Mouse (Mus musculus): ENCODE measurements around the gene 4930563M21Rik. TPM values are rescaled to one million over a fixed set of nuclear protein-coding genes. Genes with fewer than 3 reads are reported as not detected.

4930563M21Rik gene
- polyA plus RNA-seq, 1 experiment from 2014 or later, result not detected

- H3K27ac ChIP-seq (ENCODE audit: low read length), result no peak overlapping the region
- no peaks in the 10 kb centered on the region for H3K36me3 ChIP-seq (ENCODE audit: control insufficient read depth, insufficient read depth)
- H3K4me2 ChIP-seq (ENCODE audit: low read depth, low read length), result no peak overlapping the region
- no peaks in the 10 kb centered on the region for H3K4me1 ChIP-seq (ENCODE audit: control insufficient read depth, low read depth, low read length)
- no peaks in the 10 kb centered on the region for H3K27me3 ChIP-seq (ENCODE audit: control insufficient read depth, insufficient read depth, low read depth, low read length)
- no peaks in the 10 kb centered on the region for H3K9me3 ChIP-seq (replicated peaks; ENCODE audit: control insufficient read depth, low read length)
- no peak overlapping the region for H3K9ac ChIP-seq (ENCODE audit: low read depth, low read length)
- ATAC-seq (ENCODE audit: low read depth), result no peak
- no peak overlapping the region for H3K4me3 ChIP-seq (ENCODE audit: low read depth, low read length)
- 10% methylated on average over 1 of the region's 1 CpGs for WGBS (ENCODE audit: insufficient replicate concordance)
These were observed 63.5 kb downstream of the 4930563M21Rik start for GRCm38 (mm10) chr9:55946819-55947218.

GRCm38 (mm10) chr9:55941356-55941755 is 69.0 kb downstream of the 4930563M21Rik start:
- Histone ChIP-seq H3K36me3 (ENCODE audit: control insufficient read depth, insufficient read depth) (no peaks in the 10 kb centered on the region), H3K27ac (ENCODE audit: low read length) (no peak overlapping the region), H3K9ac (ENCODE audit: low read depth, low read length) (no peak overlapping the region), H3K27me3 (ENCODE audit: control insufficient read depth, insufficient read depth, low read depth, low read length) (no peaks in the 10 kb centered on the region), H3K4me3 (ENCODE audit: low read depth, low read length) (no peak overlapping the region), H3K4me2 (ENCODE audit: low read depth, low read length) (no peak overlapping the region), H3K9me3 (replicated peaks; ENCODE audit: control insufficient read depth, low read length) (no peaks in the 10 kb centered on the region), H3K4me1 (ENCODE audit: control insufficient read depth, low read depth, low read length) (peaks cover 5% of the 10 kb centered on the region)
- no peak for ATAC-seq (ENCODE audit: low read depth)

GRCm38 (mm10) chr9:55938618-55938985 is 71.7 kb downstream of the 4930563M21Rik start:
- Histone ChIP-seq H3K27ac (ENCODE audit: low read length) (peak overlapping the region; percentile 57; the same call in 1 of the 2 replicates), H3K4me3 (ENCODE audit: low read depth, low read length) (peak overlapping the region; percentile 80), H3K4me1 (ENCODE audit: control insufficient read depth, low read depth, low read length) (peaks cover 5% of the 10 kb centered on the region), H3K9me3 (replicated peaks; ENCODE audit: control insufficient read depth, low read length) (no peaks in the 10 kb centered on the region), H3K36me3 (ENCODE audit: control insufficient read depth, insufficient read depth) (no peaks in the 10 kb centered on the region), H3K27me3 (ENCODE audit: control insufficient read depth, insufficient read depth, low read depth, low read length) (no peaks in the 10 kb centered on the region), H3K9ac (ENCODE audit: low read depth, low read length) (peak overlapping the region; percentile 72), H3K4me2 (ENCODE audit: low read depth, low read length) (peak overlapping the region; percentile 95)
- no peak for ATAC-seq (ENCODE audit: low read depth)
- 33% methylated on average over 6 of the region's 6 CpGs for WGBS (ENCODE audit: insufficient replicate concordance)

- under 1% methylated on average over 48 of the region's 60 CpGs for WGBS (ENCODE audit: insufficient replicate concordance)
These were observed 72.4 kb downstream of the 4930563M21Rik start, which contains the start of gene Scaper for GRCm38 (mm10) chr9:55937664-55938617. TSS of gene Scaper (minus strand) at chr9:55938119.

GRCm38 (mm10) chr9:55937224-55937663 is 73.1 kb downstream of the 4930563M21Rik start:
- WGBS (ENCODE audit: insufficient replicate concordance), result 48% methylated on average over 5 of the region's 5 CpGs
- peak overlapping the region; percentile 80 for H3K4me3 ChIP-seq (ENCODE audit: low read depth, low read length)
- H3K9me3 ChIP-seq (replicated peaks; ENCODE audit: control insufficient read depth, low read length), result no peaks in the 10 kb centered on the region
- peak overlapping the region; percentile 85; the same call in 1 of the 2 replicates for H3K9ac ChIP-seq (ENCODE audit: low read depth, low read length)
- no peak for ATAC-seq (ENCODE audit: low read depth)
- H3K36me3 ChIP-seq (ENCODE audit: control insufficient read depth, insufficient read depth), result no peaks in the 10 kb centered on the region
- H3K4me1 ChIP-seq (ENCODE audit: control insufficient read depth, low read depth, low read length), result peaks cover 5% of the 10 kb centered on the region
- peak overlapping the region; percentile 95 for H3K4me2 ChIP-seq (ENCODE audit: low read depth, low read length)
- H3K27ac ChIP-seq (ENCODE audit: low read length), result no peak overlapping the region
- no peaks in the 10 kb centered on the region for H3K27me3 ChIP-seq (ENCODE audit: control insufficient read depth, insufficient read depth, low read depth, low read length)

More at GRCm38 (mm10) chr9:55937664-55938617, 72.4 kb downstream of the 4930563M21Rik start, which contains the start of gene Scaper:
- Histone ChIP-seq H3K27ac (ENCODE audit: low read length) (peak within 1 kb of the TSS; percentile 62), H3K9ac (ENCODE audit: low read depth, low read length) (peak within 1 kb of the TSS; percentile 85), H3K4me3 (ENCODE audit: low read depth, low read length) (peak within 1 kb of the TSS; percentile 80), H3K36me3 (ENCODE audit: control insufficient read depth, insufficient read depth) (no peaks in the 10 kb centered on the region), H3K4me2 (ENCODE audit: low read depth, low read length) (peak within 1 kb of the TSS; percentile 95), H3K9me3 (replicated peaks; ENCODE audit: control insufficient read depth, low read length) (no peaks in the 10 kb centered on the region), H3K4me1 (ENCODE audit: control insufficient read depth, low read depth, low read length) (peaks cover 5% of the 10 kb centered on the region), H3K27me3 (ENCODE audit: control insufficient read depth, insufficient read depth, low read depth, low read length) (no peaks in the 10 kb centered on the region)
- peak; percentile 98 for ATAC-seq (ENCODE audit: low read depth)

GRCm38 (mm10) chr9:55932482-55932881 is 77.9 kb downstream of the 4930563M21Rik start:
- H3K9me3 ChIP-seq (replicated peaks; ENCODE audit: control insufficient read depth, low read length), result no peaks in the 10 kb centered on the region
- WGBS (ENCODE audit: insufficient replicate concordance), result 59% methylated on average over 1 of the region's 1 CpGs

GRCm38 (mm10) chr9:55918579-55918978 is 91.8 kb downstream of the 4930563M21Rik start:
- 63% methylated on average over 3 of the region's 3 CpGs for WGBS (ENCODE audit: insufficient replicate concordance)
- no peak overlapping the region for H3K4me3 ChIP-seq (ENCODE audit: low read depth, low read length)

More at GRCm38 (mm10) chr9:55932482-55932881, 77.9 kb downstream of the 4930563M21Rik start:
- Histone ChIP-seq H3K36me3 (ENCODE audit: control insufficient read depth, insufficient read depth) (no peaks in the 10 kb centered on the region), H3K4me2 (ENCODE audit: low read depth, low read length) (no peak overlapping the region), H3K4me3 (ENCODE audit: low read depth, low read length) (no peak overlapping the region), H3K27me3 (ENCODE audit: control insufficient read depth, insufficient read depth, low read depth, low read length) (no peaks in the 10 kb centered on the region), H3K27ac (ENCODE audit: low read length) (no peak overlapping the region), H3K4me1 (ENCODE audit: control insufficient read depth, low read depth, low read length) (no peaks in the 10 kb centered on the region), H3K9ac (ENCODE audit: low read depth, low read length) (no peak overlapping the region)
- no peak for ATAC-seq (ENCODE audit: low read depth)

GRCm38 (mm10) chr9:55916751-55917150 is 93.6 kb downstream of the 4930563M21Rik start:
- H3K4me2 ChIP-seq (ENCODE audit: low read depth, low read length), result no peak overlapping the region
- no peak for ATAC-seq (ENCODE audit: low read depth)
- H3K27ac ChIP-seq (ENCODE audit: low read length), result no peak overlapping the region

More at GRCm38 (mm10) chr9:55918579-55918978, 91.8 kb downstream of the 4930563M21Rik start:
- no peaks in the 10 kb centered on the region for H3K27me3 ChIP-seq (ENCODE audit: control insufficient read depth, insufficient read depth, low read depth, low read length)
- no peaks in the 10 kb centered on the region for H3K4me1 ChIP-seq (ENCODE audit: control insufficient read depth, low read depth, low read length)
- H3K4me2 ChIP-seq (ENCODE audit: low read depth, low read length), result no peak overlapping the region
- ATAC-seq (ENCODE audit: low read depth), result no peak
- no peak overlapping the region for H3K27ac ChIP-seq (ENCODE audit: low read length)
- H3K9me3 ChIP-seq (replicated peaks; ENCODE audit: control insufficient read depth, low read length), result no peaks in the 10 kb centered on the region
- no peaks in the 10 kb centered on the region for H3K36me3 ChIP-seq (ENCODE audit: control insufficient read depth, insufficient read depth)
- H3K9ac ChIP-seq (ENCODE audit: low read depth, low read length), result no peak overlapping the region

More at GRCm38 (mm10) chr9:55916751-55917150, 93.6 kb downstream of the 4930563M21Rik start:
- Histone ChIP-seq H3K4me1 (ENCODE audit: control insufficient read depth, low read depth, low read length) (no peaks in the 10 kb centered on the region), H3K27me3 (ENCODE audit: control insufficient read depth, insufficient read depth, low read depth, low read length) (no peaks in the 10 kb centered on the region), H3K9ac (ENCODE audit: low read depth, low read length) (no peak overlapping the region), H3K9me3 (replicated peaks; ENCODE audit: control insufficient read depth, low read length) (no peaks in the 10 kb centered on the region), H3K4me3 (ENCODE audit: low read depth, low read length) (no peak overlapping the region), H3K36me3 (ENCODE audit: control insufficient read depth, insufficient read depth) (no peaks in the 10 kb centered on the region)
